Mouse (Mus musculus) heart, postnatal 14 days (tissue): ENCODE measurements around the gene Olfr583. TPM values are rescaled to one million over a fixed set of nuclear protein-coding genes. Genes with fewer than 3 reads are reported as not detected.

Source experiments
- DNase-seq, 2 experiments: peaks; one replicate each; pipeline ENCODE4 v3.0.0; 2021 to 2022
- intact Hi-C: fragments of 180-260 bp; cut with DNase I; formaldehyde crosslinking; loops from one replicate; pipeline ENCODE4 v1.15.1; 2025
- long read RNA-seq, 2 experiments: library from polyadenylated mRNA; stranded (forward); transcript quantifications; one replicate each; pipeline ENCODE4 v2.0.0; 2021
- total RNA-seq, 2 experiments: library from RNA; stranded (reverse); gene quantifications; 2 replicates each; pipeline ENCODE4 v1.2.3; 2021

The Olfr583 gene
- total RNA-seq = not detected
- long read RNA-seq, experiment 1 = 0 reads
- long read RNA-seq, experiment 2 = 0 reads

GRCm38 (mm10) chr7:103051000-103051399, at the start of gene Olfr583:
Gene Olfr583, plus strand, starts transcription at chr7:103051300.
- intact Hi-C loops = no loop called here
- no peak for DNase-seq

- intact Hi-C loops = no loop called here
These were observed 13.4 kb upstream of the Olfr583 start, which contains the start of gene Olfr582 for GRCm38 (mm10) chr7:103037724-103038123. Gene Olfr582, plus strand, starts transcription at chr7:103038024.

GRCm38 (mm10) chr7:103081585-103081984, 30.5 kb downstream of the Olfr583 start, which contains the start of gene Olfr584:
Gene Olfr584, plus strand, starts transcription at chr7:103081885.
- intact Hi-C loops = no loop called here

More at GRCm38 (mm10) chr7:103037724-103038123, 13.4 kb upstream of the Olfr583 start, which contains the start of gene Olfr582:
- no peak for DNase-seq

GRCm38 (mm10) chr7:103097420-103097819, 46.3 kb downstream of the Olfr583 start, which contains the start of gene Olfr585:
Gene Olfr585, plus strand, starts transcription at chr7:103097720.
- intact Hi-C loops = no loop called here
- DNase-seq = no peak

More at GRCm38 (mm10) chr7:103081585-103081984, 30.5 kb downstream of the Olfr583 start, which contains the start of gene Olfr584:
- no peak for DNase-seq

Other genes starting within 250 kb of the Olfr583 start
- not detected for gene Olfr564, start 247.8 kb upstream of the Olfr583 start, total RNA-seq
- not detected for gene Olfr566, start 192.5 kb upstream of the Olfr583 start, total RNA-seq
- not detected for gene Olfr568, start 174.2 kb upstream of the Olfr583 start, total RNA-seq
- gene Olfr569, start 160.4 kb upstream of the Olfr583 start, total RNA-seq = not detected
- gene Olfr570, start 156.7 kb upstream of the Olfr583 start, total RNA-seq = not detected
- not detected for gene Olfr571, start 133.8 kb upstream of the Olfr583 start, total RNA-seq
- gene Olfr572, start 126.9 kb upstream of the Olfr583 start, total RNA-seq = not detected
- gene Olfr573-ps1, start 108.7 kb upstream of the Olfr583 start, total RNA-seq = not detected
- not detected for gene Olfr574, start 102.8 kb upstream of the Olfr583 start, total RNA-seq
- gene Olfr575, start 92.5 kb upstream of the Olfr583 start, total RNA-seq = not detected
- gene Olfr576, start 88.6 kb upstream of the Olfr583 start, total RNA-seq = not detected
- not detected for gene Olfr577, start 75.4 kb upstream of the Olfr583 start, total RNA-seq
- gene Olfr578, start 62.0 kb upstream of the Olfr583 start, total RNA-seq = not detected
- not detected for gene Olfr582, start 13.3 kb upstream of the Olfr583 start, total RNA-seq
- gene Olfr584, start 30.6 kb downstream of the Olfr583 start, total RNA-seq = not detected
- not detected for gene Olfr585, start 46.4 kb downstream of the Olfr583 start, total RNA-seq
- not detected for gene Olfr586, start 74.3 kb downstream of the Olfr583 start, total RNA-seq
- gene Olfr588-ps1, start 89.6 kb downstream of the Olfr583 start, total RNA-seq = not detected
- not detected for gene Olfr589, start 105.1 kb downstream of the Olfr583 start, total RNA-seq
- not detected for gene Olfr591, start 127.0 kb downstream of the Olfr583 start, total RNA-seq
- not detected for gene Olfr592, start 133.5 kb downstream of the Olfr583 start, total RNA-seq
- not detected for gene Olfr593, start 160.6 kb downstream of the Olfr583 start, total RNA-seq
- not detected for gene Olfr594, start 165.7 kb downstream of the Olfr583 start, total RNA-seq
- not detected for gene Usp17ld, start 201.2 kb downstream of the Olfr583 start, total RNA-seq